Mouse (Mus musculus) G1E (cell line): Measurements from ENCODE around the gene Ggt5.

Experiments used
- CTCF ChIP-seq: IDR thresholded peaks from 2 replicates; pipeline ENCODE4 v1.5.1; 2012; ENCODE audit warnings: low read depth, low read length, inconsistent platforms, mixed read lengths
- GATA2 ChIP-seq: IDR thresholded peaks from 2 replicates; pipeline ENCODE4 v1.6.1; 2012; ENCODE audit warnings: low read depth, low read length, inconsistent platforms, borderline replicate concordance

DNA sequence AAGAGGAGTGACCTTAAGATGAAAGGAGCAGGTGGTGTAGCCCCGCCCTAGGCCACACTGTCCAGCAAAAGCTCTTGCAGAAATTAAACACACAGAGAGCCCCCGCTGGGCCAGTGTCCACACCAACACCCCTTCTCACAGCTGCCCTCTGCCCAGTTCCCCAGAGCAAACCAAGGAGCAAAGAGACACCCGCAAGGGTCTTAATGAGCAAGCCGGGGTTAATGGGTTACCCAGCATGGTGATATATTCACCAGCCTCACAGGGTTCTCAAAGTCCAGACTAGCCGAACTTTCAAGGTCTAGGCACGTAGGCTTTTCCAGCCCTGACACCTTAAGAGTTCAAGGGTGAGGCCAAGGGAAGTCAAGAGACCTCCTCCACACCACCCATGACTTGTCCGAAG is 23.2 kb upstream of the Ggt5 start:
- TF ChIP-seq CTCF (no peak), GATA2 (no peak)
